Mouse (Mus musculus): ENCODE data around the gene Elk4. TPM values are rescaled to one million over a fixed set of nuclear protein-coding genes. Genes with fewer than 3 reads are reported as not detected.

The Elk4 gene
- polyA plus RNA-seq, 3 experiments from 2014 or later: 50.1 to 81.8 (median 79.3) TPM

- ATAC-seq: no peak
These were observed 20.0 kb upstream of the Elk4 start for GRCm38 (mm10) chr1:131987432-131987831.

- ATAC-seq: no peak
These were observed 17.9 kb upstream of the Elk4 start for GRCm38 (mm10) chr1:131989476-131989875.

GRCm38 (mm10) chr1:131990083-131990760 is 17.2 kb upstream of the Elk4 start:
- ATAC-seq: no peak

- ATAC-seq: no peak
These were observed 14.8 kb upstream of the Elk4 start for GRCm38 (mm10) chr1:131992561-131993001.

GRCm38 (mm10) chr1:131993169-131994040 is 14.0 kb upstream of the Elk4 start:
- no peak for ATAC-seq

GRCm38 (mm10) chr1:131995062-131995461 is 12.3 kb upstream of the Elk4 start:
- no peak for ATAC-seq

GRCm38 (mm10) chr1:132000506-132000905 is 6.9 kb upstream of the Elk4 start:
- ATAC-seq: no peak

- no peak for ATAC-seq
These were observed 5.5 kb upstream of the Elk4 start for GRCm38 (mm10) chr1:132001880-132002330.

- ATAC-seq: no peak
These were observed 4.3 kb upstream of the Elk4 start for GRCm38 (mm10) chr1:132003111-132003510.

- ATAC-seq: no peak
These were observed 3.6 kb upstream of the Elk4 start for GRCm38 (mm10) chr1:132003817-132004216.

GRCm38 (mm10) chr1:132004574-132005180 is 2.7 kb upstream of the Elk4 start:
- no peak for ATAC-seq

- no peak for ATAC-seq
These were observed 1.9 kb upstream of the Elk4 start for GRCm38 (mm10) chr1:132005466-132005865.

- no peak for ATAC-seq
These were observed 1.4 kb upstream of the Elk4 start for GRCm38 (mm10) chr1:132006046-132006445.

- ATAC-seq: no peak
These were observed 686 bp upstream of the Elk4 start for GRCm38 (mm10) chr1:132006721-132007120.

GRCm38 (mm10) chr1:132007828-132008827 is 721 bp downstream of the Elk4 start:
- ATAC-seq: peak; percentile 55

GRCm38 (mm10) chr1:132008881-132009644 is 1.7 kb downstream of the Elk4 start:
- ATAC-seq: no peak

GRCm38 (mm10) chr1:132010632-132011501 is 3.5 kb downstream of the Elk4 start:
- ATAC-seq: peak; percentile 50

- no peak for ATAC-seq
These were observed 4.4 kb downstream of the Elk4 start for GRCm38 (mm10) chr1:132011785-132012184.

- no peak for ATAC-seq
These were observed 5.5 kb downstream of the Elk4 start for GRCm38 (mm10) chr1:132012861-132013260.

- no peak for ATAC-seq
These were observed 7.4 kb downstream of the Elk4 start for GRCm38 (mm10) chr1:132014800-132015199.

All from inflammation-experienced regulatory T-cells, adult 6 months (primary cell).